Comparison of ENCODE assay signal across 9 mouse cellular contexts in genomic region chr5:74315471-74316245, GRCm38 (mm10).
DNase-seq lines count a peak whose midpoint lies in the region; ATAC-seq and TF ChIP-seq lines count a peak whose summit lies in the region.
"Had no signal": no experiment of that assay in that cellular context is flagged by ENCODE, and none has a peak within 500 bp of the region (broad histone marks: within the 10 kb centered on the region; RNA-seq: fewer than 3 reads in every experiment).

No protein-coding gene starts in this region.

- H3K4me3 ChIP-seq in lung, postnatal 0 days (ENCODE audit: low read depth, low read length), result no peak overlapping the region
- no peak overlapping the region for H3K4me3 ChIP-seq in kidney, embryonic 16.5 days (ENCODE audit: low read length)

- TF ChIP-seq CTCF in lung, postnatal 0 days (IDR thresholded peaks at IDR 0.05), result no peak

- no peak overlapping the region for H3K9ac ChIP-seq in lung, postnatal 0 days (replicated peaks; ENCODE audit: low read depth)
- no peak overlapping the region for H3K9ac ChIP-seq in kidney, embryonic 16.5 days (replicated peaks; ENCODE audit: low read length)

- no peak overlapping the region for H3K4me2 ChIP-seq in lung, postnatal 0 days (replicated peaks; ENCODE audit: low read depth, low read length)
- no peak overlapping the region for H3K4me2 ChIP-seq in kidney, embryonic 16.5 days (replicated peaks; ENCODE audit: low read depth, low read length)

- H3K4me1 ChIP-seq in lung, postnatal 0 days (ENCODE audit: insufficient read depth, low read depth, low read length), result no peaks in the 10 kb centered on the region
- peaks cover 8% of the 10 kb centered on the region; the same call in 1 of the 2 replicates for H3K4me1 ChIP-seq in kidney, embryonic 16.5 days (ENCODE audit: insufficient read depth, low read length)

- no peak for TF ChIP-seq EP300 in lung, postnatal 0 days (IDR thresholded peaks at IDR 0.05)

- ATAC-seq in lung, postnatal 0 days, result no peak
- ATAC-seq in kidney, embryonic 16.5 days (ENCODE audit: low FRiP score, low TSS enrichment), result peak; percentile 60

- H3K9me3 ChIP-seq in lung, postnatal 0 days (ENCODE audit: low read length), result no peaks in the 10 kb centered on the region
- H3K9me3 ChIP-seq in kidney, embryonic 16.5 days (ENCODE audit: low read length), result no peaks in the 10 kb centered on the region

- no peaks in the 10 kb centered on the region for H3K27me3 ChIP-seq in lung, postnatal 0 days (replicated peaks; ENCODE audit: insufficient read depth, low read length)
- H3K27me3 ChIP-seq in kidney, embryonic 16.5 days (ENCODE audit: insufficient read depth, low read length), result no peaks in the 10 kb centered on the region
- H3K27me3 ChIP-seq: CH12.LX had no signal

- H3K36me3 ChIP-seq in lung, postnatal 0 days (ENCODE audit: insufficient read depth, low read length), result no peaks in the 10 kb centered on the region
- no peaks in the 10 kb centered on the region for H3K36me3 ChIP-seq in kidney, embryonic 16.5 days (ENCODE audit: insufficient read depth, low read length)

- 66% methylated on average over 12 of the region's 12 CpGs for WGBS in lung, postnatal 0 days
- WGBS in kidney, embryonic 16.5 days, result 25% methylated on average over 12 of the region's 12 CpGs

- peak; percentile 38 to 39 for DNase-seq in lung, adult 18-20 months
- no peak for DNase-seq in lung, postnatal 0 days (ENCODE audit: low spot score)
- peak; percentile 48 for DNase-seq in forelimb bud, embryonic 11.5 days (ENCODE audit: low read depth, low spot score)
- peak; percentile 15 for DNase-seq in retina, embryonic 14.5 days (ENCODE audit: low spot score)
- no peak for DNase-seq in cerebellum, adult 11-12 months
- DNase-seq in right cerebral cortex, postnatal 10 days (ENCODE audit: low spot score in 2 of 2), result no peak
- DNase-seq in layer of hippocampus, postnatal 10 days (ENCODE audit: low spot score in 2 of 2), result no peak

- H3K27ac ChIP-seq in lung, postnatal 0 days (ENCODE audit: low read length), result no peak overlapping the region
- H3K27ac ChIP-seq in kidney, embryonic 16.5 days (ENCODE audit: low read length), result peak overlapping the region; percentile 65

Comparison
In these comparisons a context has a peak if more than half of its experiments do, and no peak if none do; other contexts are left out.
1. DNase-seq: peak in lung, adult 18-20 months (2 of 2), forelimb bud, embryonic 11.5 days (single experiment) and retina, embryonic 14.5 days (single experiment); none in lung, postnatal 0 days (single experiment), cerebellum, adult 11-12 months (single experiment), right cerebral cortex, postnatal 10 days (0 of 2) and layer of hippocampus, postnatal 10 days (0 of 2).